Mouse (Mus musculus) liver (tissue): Measurements from ENCODE around the gene Mansc1.

Experiments used
- DNase-seq: peaks from one replicate; pipeline ENCODE4 v3.0.0-alpha.2; 2020; ENCODE audit warnings: mixed read lengths

Mansc1 gene

DNA sequence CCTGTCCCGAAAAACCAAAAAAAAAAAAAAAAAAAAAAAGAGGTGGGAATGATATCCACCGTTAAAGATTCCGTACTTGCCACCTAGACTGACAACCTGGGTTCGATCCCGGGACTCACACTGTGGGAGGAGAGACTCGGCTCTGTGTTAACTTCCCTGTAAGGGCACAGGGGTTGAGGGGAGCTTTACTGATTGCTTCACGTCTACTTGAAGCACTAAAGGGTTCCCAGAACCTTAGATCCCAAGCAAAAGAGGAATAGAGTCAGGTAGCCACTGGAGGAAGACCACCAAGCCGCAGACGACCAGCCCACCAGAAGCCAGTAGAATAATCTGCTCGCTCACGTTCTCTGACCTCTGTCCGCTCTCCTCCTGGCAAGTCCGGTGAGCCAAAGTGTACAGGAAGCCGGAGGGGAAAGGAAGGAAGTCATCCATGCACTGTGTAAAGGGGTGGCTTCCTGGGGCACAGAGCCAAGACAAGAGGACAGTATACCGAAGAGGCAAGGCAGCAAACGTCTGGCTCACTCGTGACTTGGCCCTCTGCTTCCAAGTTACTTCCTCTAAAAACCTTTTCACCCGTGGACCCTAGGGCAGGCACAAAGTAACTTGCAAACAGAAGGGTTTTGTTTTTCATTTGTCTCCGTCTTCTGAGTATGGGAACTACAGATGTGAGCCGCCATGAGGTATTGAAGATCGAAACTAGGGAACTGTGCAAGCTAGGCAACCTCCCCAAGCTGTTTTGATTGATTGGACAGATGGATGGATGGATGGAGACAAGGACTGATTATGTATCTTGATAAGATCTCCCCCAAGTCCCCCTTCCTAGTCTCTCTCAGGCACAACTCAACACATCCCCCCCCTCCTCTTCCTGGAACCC, 37.5 kb downstream of the Mansc1 start:
- peak; percentile 9 for DNase-seq

DNA sequence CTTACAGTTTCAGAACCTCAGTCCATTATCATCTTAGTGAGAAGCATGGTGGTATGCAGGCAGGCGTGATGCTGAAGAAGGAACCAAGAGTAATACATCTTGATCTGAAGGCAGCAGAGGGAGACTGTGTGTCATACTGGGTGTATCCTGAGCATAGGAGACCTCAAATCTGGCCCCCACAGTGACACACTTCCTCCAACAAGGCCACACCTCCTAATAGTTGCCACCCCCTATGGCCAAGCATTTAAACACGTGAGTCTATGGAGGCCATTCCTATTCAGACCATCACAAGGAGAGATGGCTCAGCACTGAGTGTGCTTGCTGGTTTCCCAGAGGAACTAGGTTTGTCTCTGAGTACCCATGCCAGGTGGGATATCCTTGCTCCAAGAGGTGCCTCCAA, 40.7 kb downstream of the Mansc1 start:
- no peak for DNase-seq

DNA sequence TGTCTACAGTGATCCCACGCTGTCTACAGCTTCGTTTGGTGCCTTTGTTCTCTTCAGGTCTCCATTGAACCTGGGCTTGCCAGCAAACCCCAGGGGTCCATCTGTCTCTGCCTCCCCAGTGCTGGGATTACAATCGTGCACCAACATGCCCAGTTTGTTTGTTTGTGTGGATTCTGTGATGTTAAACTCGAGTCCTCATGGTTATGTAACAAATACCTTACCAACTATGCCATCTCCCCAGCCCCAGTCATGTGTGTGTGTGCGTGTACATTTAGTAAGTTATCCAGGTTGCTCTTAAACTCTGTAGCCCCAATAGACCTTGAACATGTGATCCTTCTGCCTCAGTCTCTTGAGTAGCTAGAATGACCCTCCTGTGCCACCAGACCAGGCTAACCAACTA, 46.0 kb downstream of the Mansc1 start:
- DNase-seq: no peak

DNA sequence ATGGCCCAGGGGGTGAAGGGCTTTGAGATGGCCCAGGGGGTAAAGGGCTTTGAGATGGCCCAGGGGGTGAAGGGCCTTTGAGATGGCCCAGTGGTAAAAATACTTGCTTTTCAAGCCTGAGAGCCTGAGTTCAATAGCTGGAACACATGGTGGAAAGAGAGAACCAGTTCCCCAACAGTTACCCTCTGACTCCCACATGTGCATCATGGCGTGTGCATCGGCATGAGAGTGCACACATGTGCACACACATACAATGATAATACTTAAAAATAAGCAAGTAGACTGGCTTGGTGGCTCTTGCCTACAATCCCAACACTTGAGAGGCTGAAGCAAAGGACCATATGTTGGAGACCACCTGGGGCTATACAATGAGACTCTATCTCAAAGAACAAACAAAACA, 47.7 kb downstream of the Mansc1 start:
- no peak for DNase-seq

DNA sequence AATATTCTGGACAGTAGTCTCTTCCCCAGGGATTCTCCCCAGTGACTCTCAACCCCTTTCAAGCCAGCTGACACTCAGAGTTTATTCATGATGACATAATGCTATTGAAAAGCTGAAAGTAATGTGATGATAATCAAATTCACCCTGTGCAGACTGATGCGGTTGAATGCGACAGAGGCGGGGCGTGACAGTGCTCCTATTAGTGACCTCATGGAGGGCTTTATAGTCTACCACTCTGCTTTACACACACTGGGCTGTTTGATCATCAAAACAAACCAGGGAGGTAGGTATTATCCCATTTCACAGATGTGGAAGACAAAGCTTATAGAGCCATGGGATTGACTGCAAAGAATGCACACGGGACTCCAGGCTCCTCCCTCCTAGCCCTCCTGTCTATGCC, 50.2 kb downstream of the Mansc1 start:
- no peak for DNase-seq

DNA sequence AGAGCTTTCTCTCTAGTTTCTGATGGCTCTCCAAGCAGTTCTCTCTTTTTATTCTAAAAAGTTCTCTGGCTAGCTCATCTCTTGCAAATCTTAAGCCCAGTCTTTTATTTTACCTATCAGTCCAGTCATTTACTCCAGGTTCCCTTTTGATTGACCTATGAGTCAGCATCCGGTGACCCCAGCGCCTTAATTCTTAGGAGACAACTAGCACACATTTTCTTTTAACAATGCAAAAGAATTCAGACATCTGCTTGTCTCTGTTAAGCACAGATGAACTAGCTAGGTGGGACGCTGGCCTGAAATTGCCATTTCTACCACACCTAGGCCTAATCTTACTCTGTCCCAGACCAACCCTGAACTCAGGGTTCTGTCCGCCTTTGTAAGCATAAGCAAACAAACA, 52.8 kb downstream of the Mansc1 start:
- no peak for DNase-seq

DNA sequence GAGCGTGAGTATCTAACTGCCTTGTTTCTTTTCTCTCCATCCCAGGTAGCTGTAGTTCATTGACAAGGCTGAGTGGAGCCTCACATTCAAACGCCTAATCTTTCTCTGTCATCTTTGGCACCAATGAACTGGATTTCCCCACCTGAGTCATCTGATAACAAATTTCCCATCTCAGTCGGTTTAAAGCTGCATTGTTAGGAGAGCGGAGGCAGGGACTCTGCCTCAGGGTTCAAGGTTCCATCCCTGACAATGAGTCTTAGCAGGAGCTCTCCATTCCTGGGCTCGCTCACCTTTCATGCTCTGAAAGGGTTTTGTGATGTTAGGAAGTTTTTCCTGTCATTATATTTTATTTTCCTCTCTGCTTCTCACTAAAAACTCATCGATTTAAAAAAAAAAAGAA, 54.2 kb downstream of the Mansc1 start:
- DNase-seq: no peak

DNA sequence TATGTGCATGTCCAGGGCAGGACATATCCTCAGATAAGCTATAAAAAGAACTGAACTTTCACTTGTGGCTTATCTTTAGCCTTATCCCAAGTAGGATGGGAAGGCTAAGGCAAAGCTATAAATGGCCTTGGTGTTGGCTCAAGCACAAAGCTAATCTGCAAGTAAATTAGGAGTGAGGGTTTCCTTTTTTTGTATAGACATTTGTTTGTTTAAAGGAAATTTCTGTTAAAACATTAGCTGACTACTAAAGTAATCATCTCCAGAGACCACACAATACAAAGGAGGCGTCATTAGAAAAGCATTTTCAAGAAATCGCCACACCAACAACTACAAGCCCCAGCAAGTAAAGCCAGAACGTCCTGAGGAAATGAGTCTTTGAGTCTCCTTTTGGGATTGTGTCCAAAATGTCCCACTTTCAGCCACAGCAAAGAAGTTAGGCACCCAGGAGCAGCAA, 57.0 kb downstream of the Mansc1 start:
- no peak for DNase-seq

DNA sequence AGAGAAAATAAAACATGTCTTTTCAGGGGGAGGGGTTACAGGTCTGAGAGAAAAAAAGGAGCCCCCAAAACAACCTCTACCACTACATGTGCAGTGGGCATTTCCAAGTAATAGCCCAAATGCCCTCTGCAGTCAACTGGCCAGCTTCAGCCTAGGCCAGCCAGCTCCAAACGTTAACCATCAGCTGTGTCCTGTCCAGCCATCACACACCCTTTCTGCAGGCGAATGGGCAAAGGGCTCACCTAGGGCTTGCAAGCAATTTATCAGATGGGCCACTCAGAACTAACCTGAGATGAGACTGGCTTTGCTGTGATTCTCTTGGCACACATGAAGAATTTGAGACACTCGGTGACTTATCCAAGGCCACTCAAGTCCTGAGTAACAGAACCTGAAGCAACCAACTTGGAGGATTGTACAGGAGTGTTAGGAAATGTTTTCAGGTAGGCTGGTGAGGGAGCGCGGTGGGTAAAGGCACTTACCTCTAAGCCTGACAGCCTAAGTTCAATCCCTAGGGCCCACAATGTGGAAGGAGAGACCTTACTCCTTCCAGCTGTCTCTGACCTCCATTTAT, 64.2 kb downstream of the Mansc1 start:
- DNase-seq: no peak

DNA sequence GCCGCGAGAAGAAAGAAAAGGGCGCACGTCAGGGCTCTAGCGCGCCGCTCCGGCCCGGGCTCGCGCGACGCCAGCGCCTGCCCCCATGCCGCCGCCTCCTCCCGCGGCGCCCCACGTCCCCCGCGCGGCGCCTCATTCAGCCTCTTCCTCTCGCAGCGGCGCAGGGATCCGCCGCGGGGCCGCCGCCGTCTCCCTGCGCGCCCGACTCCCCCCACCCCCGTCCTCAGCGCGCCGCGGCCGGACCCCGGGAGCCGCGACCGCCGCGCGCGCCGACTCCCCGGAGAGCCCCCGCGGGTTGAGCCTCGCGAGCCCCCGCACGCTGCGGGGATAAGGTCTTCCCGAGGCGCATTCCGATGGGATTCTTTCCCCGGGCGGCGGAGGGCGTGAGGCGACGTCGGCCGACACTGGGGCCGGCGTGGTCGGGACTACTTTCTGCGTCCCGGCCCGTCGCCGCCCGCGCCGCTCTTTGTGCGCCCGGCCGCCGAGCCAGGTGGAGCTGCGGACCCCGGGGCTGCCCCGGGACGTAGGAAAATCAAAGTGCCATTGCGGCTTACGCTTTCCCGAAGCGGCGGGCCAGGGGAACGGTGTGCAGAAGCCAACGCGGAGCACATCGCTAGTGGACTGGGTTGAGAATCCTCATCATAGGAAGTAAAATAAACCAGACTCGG, 65.3 kb downstream of the Mansc1 start, which contains the start of gene Lrp6:
Lrp6 (minus strand) TSS at position 148 of the 668 bp plus-strand sequence.
- DNase-seq: peak; percentile 83

DNA sequence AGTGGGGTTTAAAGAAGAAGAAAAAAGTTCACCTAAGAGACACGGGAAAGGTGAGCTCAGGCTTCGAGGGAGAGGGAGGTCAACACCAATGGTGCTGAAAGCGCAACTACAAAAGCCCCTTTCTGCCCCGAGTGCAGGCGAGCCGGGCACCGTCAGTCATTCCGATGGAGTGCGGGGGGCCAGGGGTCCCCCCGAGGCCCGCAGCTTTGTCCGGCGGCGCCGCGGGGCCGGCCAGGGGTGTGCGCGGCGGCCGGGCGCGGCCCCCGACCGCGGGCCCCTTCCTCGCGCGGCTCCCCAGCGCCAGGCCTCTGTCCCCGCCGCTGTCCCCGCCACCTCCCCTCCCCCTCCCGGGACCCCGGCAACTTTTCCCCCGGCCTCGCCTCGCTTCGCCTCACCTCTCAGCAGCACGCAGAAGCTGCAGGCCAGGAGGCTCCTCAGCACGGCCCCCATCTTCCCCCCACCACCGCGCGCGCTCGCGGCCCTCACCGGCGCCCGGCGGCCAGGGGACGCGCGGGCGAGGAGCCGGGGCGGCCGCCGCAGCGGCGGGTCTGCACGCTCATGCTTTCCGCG, 66.0 kb downstream of the Mansc1 start:
- peak; percentile 37 for DNase-seq

DNA sequence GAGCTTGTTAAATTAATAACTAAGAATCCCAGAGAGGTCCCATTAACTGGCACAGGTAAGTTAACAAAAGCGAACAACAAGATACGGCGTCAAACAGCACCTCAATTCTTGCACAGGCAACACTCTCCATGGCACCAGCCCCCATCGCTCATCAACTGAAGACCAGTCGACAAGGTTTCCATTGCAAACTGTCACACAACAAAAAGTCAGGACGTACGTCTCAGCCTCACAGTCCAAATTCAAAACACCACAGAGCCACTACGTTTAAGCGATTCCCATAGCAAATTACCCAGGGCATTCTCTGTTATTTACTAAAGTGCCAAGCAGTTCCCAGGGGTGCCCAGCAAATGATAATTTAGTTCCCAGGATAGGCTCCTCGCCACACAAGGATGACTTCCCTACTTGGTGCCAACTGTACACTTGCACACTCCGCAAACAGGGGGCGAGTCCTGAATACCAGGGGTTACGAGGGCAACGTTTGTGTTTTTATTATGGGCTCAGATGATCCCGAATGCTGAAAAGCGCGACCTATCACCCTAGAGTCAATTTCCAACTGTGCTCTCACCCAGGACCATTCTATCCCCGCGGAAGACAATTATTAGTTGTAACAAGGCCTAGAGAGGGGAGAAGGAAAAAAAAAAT, 66.6 kb downstream of the Mansc1 start:
- DNase-seq: peak; percentile 11

DNA sequence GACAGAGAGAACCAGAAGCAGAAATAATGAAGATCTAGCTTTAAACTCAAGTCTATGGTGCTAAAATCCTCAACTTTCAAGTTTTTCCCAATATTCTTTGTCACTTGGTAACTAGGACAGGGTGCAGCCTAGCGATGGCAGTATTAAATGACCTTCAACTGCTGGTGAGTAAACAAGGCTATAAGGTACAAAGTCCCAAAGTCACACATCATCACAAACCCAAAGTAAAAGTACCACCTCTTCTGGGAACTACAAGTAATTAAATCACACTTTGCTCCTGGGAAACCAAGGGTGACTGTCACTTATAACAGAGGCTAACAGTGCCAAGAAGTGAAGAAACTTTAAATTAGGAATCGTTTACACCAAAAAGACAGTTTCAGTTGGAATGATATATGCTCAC, 67.7 kb downstream of the Mansc1 start:
- no peak for DNase-seq

DNA sequence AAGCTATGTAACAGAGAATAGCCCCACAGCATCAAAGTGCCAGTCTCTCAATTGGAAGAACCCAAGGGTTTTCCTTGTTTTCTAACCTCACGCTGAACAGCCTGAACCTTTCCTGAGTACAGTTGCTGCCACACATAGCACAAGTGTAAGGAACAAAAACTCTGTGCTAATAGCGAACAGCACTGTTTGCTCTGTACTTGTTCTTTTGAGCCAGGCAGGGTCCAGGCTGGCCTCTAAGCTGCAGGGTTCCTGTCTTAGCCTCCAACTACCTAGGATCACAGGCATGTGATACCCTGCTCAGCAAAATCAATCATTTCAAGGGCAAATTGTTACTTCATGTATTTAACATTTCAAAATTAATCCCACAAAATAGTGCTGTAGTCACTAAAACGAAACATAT, 72.7 kb downstream of the Mansc1 start:
- DNase-seq: no peak
